Mouse (Mus musculus): ENCODE results near the gene Rgl2.

GRCm38 (mm10) chr17:33948905-33949537, 19.7 kb downstream of the Rgl2 start:
- TF ChIP-seq POLR2A (IDR thresholded peaks at IDR 0.05; ENCODE audit: extremely low read depth, insufficient read depth, low read length) = no peak
- no peak for TF ChIP-seq CTCF (IDR thresholded peaks at IDR 0.05; ENCODE audit: low read depth, low read length)
